Mouse (Mus musculus): Measurements from ENCODE around the gene Klc2. TPM values are rescaled to one million over a fixed set of nuclear protein-coding genes. Genes with fewer than 3 reads are reported as not detected.

Klc2 gene
- polyA plus RNA-seq, 1 experiment from 2014 or later = 8.8 TPM

GRCm38 (mm10) chr19:5071545-5072369, 46.6 kb downstream of the Klc2 start:
- H3K27me3 ChIP-seq (ENCODE audit: control insufficient read depth, insufficient read depth, low read length) = no peaks in the 10 kb centered on the region; the same call in 1 of the 2 replicates
- peak overlapping the region; percentile 53 for H3K9ac ChIP-seq (ENCODE audit: low read length)
- TF ChIP-seq EP300 (optimal IDR thresholded peaks at IDR 0.05) = no peak
- TF ChIP-seq CTCF (IDR thresholded peaks at IDR 0.05; ENCODE audit: low read depth) = no peak
- H3K36me3 ChIP-seq (ENCODE audit: control insufficient read depth, insufficient read depth, low read length) = no peaks in the 10 kb centered on the region
- WGBS = 2% methylated on average over 37 of the region's 40 CpGs
- DNase-seq (ENCODE audit: low spot score) = peak; percentile 85
- H3K4me2 ChIP-seq (replicated peaks; ENCODE audit: low read depth) = peak overlapping the region; percentile 73
- H3K9me3 ChIP-seq (ENCODE audit: control insufficient read depth, low read length) = no peaks in the 10 kb centered on the region
- peak; percentile 84 for ATAC-seq (ENCODE audit: low FRiP score, low TSS enrichment)
- peaks cover 9% of the 10 kb centered on the region; the same call in 1 of the 2 replicates for H3K4me1 ChIP-seq (replicated peaks; ENCODE audit: control insufficient read depth, insufficient read depth)
- peak overlapping the region; percentile 81 for H3K27ac ChIP-seq (replicated peaks)
- peak overlapping the region; percentile 60 for H3K4me3 ChIP-seq (ENCODE audit: low read depth, low read length)

- H3K4me2 ChIP-seq (replicated peaks; ENCODE audit: low read depth) = peak overlapping the region; percentile 73
- ATAC-seq (ENCODE audit: low FRiP score, low TSS enrichment) = no peak
- WGBS = 14% methylated on average over 11 of the region's 11 CpGs
- peak overlapping the region; percentile 60 for H3K4me3 ChIP-seq (ENCODE audit: low read depth, low read length)
- H3K27ac ChIP-seq (replicated peaks) = peak overlapping the region; percentile 81
- TF ChIP-seq CTCF (IDR thresholded peaks at IDR 0.05; ENCODE audit: low read depth) (no peak), EP300 (optimal IDR thresholded peaks at IDR 0.05) (no peak)
- no peaks in the 10 kb centered on the region; the same call in 1 of the 2 replicates for H3K27me3 ChIP-seq (ENCODE audit: control insufficient read depth, insufficient read depth, low read length)
- H3K4me1 ChIP-seq (replicated peaks; ENCODE audit: control insufficient read depth, insufficient read depth) = peaks cover 9% of the 10 kb centered on the region; the same call in 1 of the 2 replicates
- H3K36me3 ChIP-seq (ENCODE audit: control insufficient read depth, insufficient read depth, low read length) = no peaks in the 10 kb centered on the region
- DNase-seq (ENCODE audit: low spot score) = no peak
- no peaks in the 10 kb centered on the region for H3K9me3 ChIP-seq (ENCODE audit: control insufficient read depth, low read length)
- H3K9ac ChIP-seq (ENCODE audit: low read length) = peak overlapping the region; percentile 53
These were observed 47.3 kb downstream of the Klc2 start for GRCm38 (mm10) chr19:5071077-5071476.

- TF ChIP-seq CTCF (IDR thresholded peaks at IDR 0.05; ENCODE audit: low read depth) = no peak
- TF ChIP-seq EP300 (optimal IDR thresholded peaks at IDR 0.05) = no peak
- no peak overlapping the region for H3K27ac ChIP-seq (replicated peaks)
- no peaks in the 10 kb centered on the region; the same call in 1 of the 2 replicates for H3K27me3 ChIP-seq (ENCODE audit: control insufficient read depth, insufficient read depth, low read length)
- H3K4me2 ChIP-seq (replicated peaks; ENCODE audit: low read depth) = peak overlapping the region; percentile 73
- no peak for DNase-seq (ENCODE audit: low spot score)
- 76% methylated on average over 7 of the region's 7 CpGs for WGBS
- H3K9ac ChIP-seq (ENCODE audit: low read length) = peak overlapping the region; percentile 31; the same call in 1 of the 2 replicates
- H3K4me1 ChIP-seq (replicated peaks; ENCODE audit: control insufficient read depth, insufficient read depth) = peaks cover 9% of the 10 kb centered on the region; the same call in 1 of the 2 replicates
- H3K4me3 ChIP-seq (ENCODE audit: low read depth, low read length) = peak overlapping the region; percentile 60
- no peaks in the 10 kb centered on the region for H3K9me3 ChIP-seq (ENCODE audit: control insufficient read depth, low read length)
- no peak for ATAC-seq (ENCODE audit: low FRiP score, low TSS enrichment)
- H3K36me3 ChIP-seq (ENCODE audit: control insufficient read depth, insufficient read depth, low read length) = no peaks in the 10 kb centered on the region
These were observed 48.4 kb downstream of the Klc2 start for GRCm38 (mm10) chr19:5069978-5070377.

GRCm38 (mm10) chr19:5069486-5069885, 48.9 kb downstream of the Klc2 start:
- 84% methylated on average over 5 of the region's 5 CpGs for WGBS
- Histone ChIP-seq H3K27me3 (ENCODE audit: control insufficient read depth, insufficient read depth, low read length) (no peaks in the 10 kb centered on the region; the same call in 1 of the 2 replicates), H3K9ac (ENCODE audit: low read length) (peak overlapping the region; percentile 68; the same call in 1 of the 2 replicates), H3K4me3 (ENCODE audit: low read depth, low read length) (peak overlapping the region; percentile 60), H3K4me2 (replicated peaks; ENCODE audit: low read depth) (peak overlapping the region; percentile 73), H3K9me3 (ENCODE audit: control insufficient read depth, low read length) (no peaks in the 10 kb centered on the region), H3K36me3 (ENCODE audit: control insufficient read depth, insufficient read depth, low read length) (no peaks in the 10 kb centered on the region), H3K27ac (replicated peaks) (no peak overlapping the region), H3K4me1 (replicated peaks; ENCODE audit: control insufficient read depth, insufficient read depth) (peaks cover 9% of the 10 kb centered on the region; the same call in 1 of the 2 replicates)
- no peak for ATAC-seq (ENCODE audit: low FRiP score, low TSS enrichment)
- no peak for DNase-seq (ENCODE audit: low spot score)
- TF ChIP-seq CTCF (IDR thresholded peaks at IDR 0.05; ENCODE audit: low read depth) = no peak
- no peak for TF ChIP-seq EP300 (optimal IDR thresholded peaks at IDR 0.05)

- Histone ChIP-seq H3K4me3 (ENCODE audit: low read depth, low read length) (peak overlapping the region; percentile 60), H3K27ac (replicated peaks) (peak overlapping the region; percentile 93), H3K4me1 (replicated peaks; ENCODE audit: control insufficient read depth, insufficient read depth) (peaks cover 9% of the 10 kb centered on the region; the same call in 1 of the 2 replicates), H3K9me3 (ENCODE audit: control insufficient read depth, low read length) (no peaks in the 10 kb centered on the region), H3K9ac (ENCODE audit: low read length) (peak overlapping the region; percentile 68), H3K27me3 (ENCODE audit: control insufficient read depth, insufficient read depth, low read length) (no peaks in the 10 kb centered on the region; the same call in 1 of the 2 replicates), H3K4me2 (replicated peaks; ENCODE audit: low read depth) (peak overlapping the region; percentile 73), H3K36me3 (ENCODE audit: control insufficient read depth, insufficient read depth, low read length) (no peaks in the 10 kb centered on the region)
- ATAC-seq (ENCODE audit: low FRiP score, low TSS enrichment) = no peak
- DNase-seq (ENCODE audit: low spot score) = no peak
- TF ChIP-seq EP300 (optimal IDR thresholded peaks at IDR 0.05) (no peak), CTCF (IDR thresholded peaks at IDR 0.05; ENCODE audit: low read depth) (peak; percentile 23; the same call in 1 of the 2 replicates)
- WGBS = 29% methylated on average over 21 of the region's 21 CpGs
These were observed 49.7 kb downstream of the Klc2 start for GRCm38 (mm10) chr19:5068570-5069234.
